Mouse (Mus musculus) lung, postnatal 0 days (tissue): ENCODE measurements around the gene Axin1.

ENCODE experiments used
- CTCF ChIP-seq: IDR thresholded peaks from 2 replicates; pipeline ENCODE4 v1.5.1; 2016; ENCODE audit warnings: antibody characterized with exemption, mild to moderate bottlenecking
- EP300 ChIP-seq: IDR thresholded peaks from 2 replicates; pipeline ENCODE4 v1.6.1; 2016; ENCODE audit warnings: antibody characterized with exemption, mild to moderate bottlenecking, control low read depth

DNA sequence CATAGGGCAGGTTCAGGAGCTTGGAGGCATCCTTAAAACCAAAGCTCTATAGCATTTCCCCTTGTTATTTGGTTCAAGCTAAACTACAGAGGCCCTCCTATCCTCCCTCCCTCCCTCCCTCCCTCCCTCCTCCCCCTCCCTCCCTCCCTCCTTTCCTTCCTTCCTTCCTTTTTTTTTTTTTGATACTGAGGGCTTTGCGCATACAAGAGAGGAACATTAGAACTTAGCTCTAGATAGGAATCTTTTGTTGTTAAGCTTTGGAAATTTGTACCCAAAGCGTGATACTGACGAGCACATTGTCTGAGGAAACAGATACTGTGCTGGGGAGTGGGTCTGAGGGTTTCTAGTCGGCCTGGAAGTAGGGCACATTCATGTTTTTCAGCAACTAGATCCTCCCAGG lies 32.9 kb upstream of the Axin1 start:
- TF ChIP-seq CTCF (no peak), EP300 (no peak)
